Mouse (Mus musculus) midbrain, embryonic 12.5 days (tissue): Measurements from ENCODE around the gene Rbms3. TPM values are rescaled to one million over a fixed set of nuclear protein-coding genes. Genes with fewer than 3 reads are reported as not detected.

ENCODE experiments used
- ATAC-seq: fragments of 200-750 bp; cut with Nextera tagmentation; 2 replicates; pipeline ENCODE4 v1.8.0; 2017; ENCODE audit warnings: low read depth, moderate TSS enrichment, moderate library complexity; ENCODE audit not compliant: low FRiP score
- H3K27ac ChIP-seq: fragments of 300-500 bp; sonication (generic); replicated peaks from 2 replicates; pipeline ENCODE4 v1.5.1; 2016; ENCODE audit warnings: mild to moderate bottlenecking
- H3K27me3 ChIP-seq: fragments of 300-500 bp; sonication (generic); 2 replicates; pipeline ENCODE4 v1.6.1; 2016; ENCODE audit warnings: mild to moderate bottlenecking
- H3K36me3 ChIP-seq: fragments of 300-500 bp; sonication (generic); 2 replicates; pipeline ENCODE4 v1.6.1; 2016
- H3K4me1 ChIP-seq: fragments of 300-500 bp; sonication (generic); 2 replicates; pipeline ENCODE4 v1.6.1; 2016
- H3K4me2 ChIP-seq: fragments of 300-500 bp; sonication (generic); replicated peaks from 2 replicates; pipeline ENCODE4 v1.6.1; 2016; ENCODE audit warnings: mild to moderate bottlenecking, moderate library complexity
- H3K4me3 ChIP-seq: fragments of 300-500 bp; sonication (generic); 2 replicates; pipeline ENCODE4 v1.5.1; 2016; ENCODE audit warnings: mild to moderate bottlenecking
- H3K9ac ChIP-seq: fragments of 300-500 bp; sonication (generic); replicated peaks from 2 replicates; pipeline ENCODE4 v1.6.1; 2016; ENCODE audit warnings: mild to moderate bottlenecking, moderate library complexity
- H3K9me3 ChIP-seq: fragments of 300-500 bp; sonication (generic); 2 replicates; pipeline ENCODE4 v1.6.1; 2016; ENCODE audit warnings: mild to moderate bottlenecking
- WGBS: fragments of 180-500 bp; shearing (Covaris S2); methylation state at CpG from one replicate; pipeline ENCODE4 v1.1.7; 2016; 5-methylcytosine and 5-hydroxymethylcytosine counted together
- polyA plus RNA-seq: library from polyadenylated mRNA; unstranded; fragments of >200 nt; fragmentation: Nextera tagmentation; extraction: Ambion mirVana; gene quantifications from 2 replicates; pipeline ENCODE4 v1.2.1, GENCODE M21; 2016

Rbms3 gene
- polyA plus RNA-seq, 1 experiment from 2014 or later = 25.8 TPM

DNA sequence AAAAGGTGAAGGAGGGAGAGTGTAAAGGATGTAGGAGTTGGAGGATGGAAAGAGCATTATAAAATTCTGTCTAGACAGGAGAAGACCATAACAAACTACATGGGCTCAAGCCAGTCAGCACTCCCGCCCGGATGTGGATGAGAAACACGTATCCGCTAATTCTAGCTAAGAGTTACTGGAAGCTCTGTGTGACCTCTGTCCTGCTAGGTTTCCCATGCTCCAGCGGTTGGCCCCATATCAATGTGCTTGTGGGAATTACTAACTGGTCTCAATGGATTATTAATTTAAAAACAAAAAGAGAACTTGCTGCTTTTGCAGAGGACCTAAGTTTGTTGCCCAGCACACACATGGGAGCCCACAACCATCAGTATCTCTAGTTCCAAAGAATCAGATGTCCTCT lies 1071.9 kb downstream of the Rbms3 start:
- Histone ChIP-seq H3K9ac (no peak overlapping the region), H3K4me1 (peaks cover 4% of the 10 kb centered on the region; the same call in 1 of the 2 replicates), H3K27me3 (no peaks in the 10 kb centered on the region), H3K4me2 (no peak overlapping the region), H3K9me3 (no peaks in the 10 kb centered on the region), H3K4me3 (no peak overlapping the region), H3K36me3 (no peaks in the 10 kb centered on the region), H3K27ac (no peak overlapping the region)
- WGBS = 91% methylated on average over 5 of the region's 5 CpGs
- no peak for ATAC-seq

DNA sequence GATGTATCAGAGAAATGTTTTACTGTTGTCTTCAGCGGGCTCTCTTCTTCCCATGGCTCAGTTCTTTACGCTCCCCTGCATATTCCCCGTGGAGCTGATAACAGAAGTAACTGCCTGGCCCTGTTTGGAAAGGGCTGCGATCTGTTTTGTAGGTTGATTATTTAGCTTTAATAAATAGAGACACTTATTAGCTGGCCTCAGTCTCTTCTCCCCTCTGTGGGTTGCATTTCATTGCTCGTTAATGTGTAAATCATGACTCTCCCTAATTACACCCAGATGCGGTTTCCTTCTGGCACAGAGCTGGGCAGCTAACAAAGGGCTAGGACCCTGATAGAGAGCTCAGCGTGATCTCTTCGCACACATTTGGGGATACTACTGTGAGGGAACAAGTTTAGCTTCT lies 1073.1 kb downstream of the Rbms3 start:
- no peaks in the 10 kb centered on the region for H3K27me3 ChIP-seq
- no peak overlapping the region for H3K4me3 ChIP-seq
- ATAC-seq = no peak
- H3K27ac ChIP-seq = no peak overlapping the region
- no peaks in the 10 kb centered on the region for H3K9me3 ChIP-seq
- peaks cover 4% of the 10 kb centered on the region; the same call in 1 of the 2 replicates for H3K4me1 ChIP-seq
- H3K9ac ChIP-seq = no peak overlapping the region
- H3K36me3 ChIP-seq = no peaks in the 10 kb centered on the region
- H3K4me2 ChIP-seq = no peak overlapping the region
- 59% methylated on average over 8 of the region's 8 CpGs for WGBS

GRCm38 (mm10) chr9:116553181-116553580 lies 1076.5 kb downstream of the Rbms3 start:
- Histone ChIP-seq H3K4me2 (no peak overlapping the region), H3K4me3 (no peak overlapping the region), H3K9me3 (no peaks in the 10 kb centered on the region), H3K27me3 (no peaks in the 10 kb centered on the region), H3K4me1 (peaks cover 4% of the 10 kb centered on the region; the same call in 1 of the 2 replicates), H3K27ac (no peak overlapping the region), H3K36me3 (no peaks in the 10 kb centered on the region), H3K9ac (no peak overlapping the region)
- no peak for ATAC-seq
- 90% methylated on average over 3 of the region's 3 CpGs for WGBS

DNA sequence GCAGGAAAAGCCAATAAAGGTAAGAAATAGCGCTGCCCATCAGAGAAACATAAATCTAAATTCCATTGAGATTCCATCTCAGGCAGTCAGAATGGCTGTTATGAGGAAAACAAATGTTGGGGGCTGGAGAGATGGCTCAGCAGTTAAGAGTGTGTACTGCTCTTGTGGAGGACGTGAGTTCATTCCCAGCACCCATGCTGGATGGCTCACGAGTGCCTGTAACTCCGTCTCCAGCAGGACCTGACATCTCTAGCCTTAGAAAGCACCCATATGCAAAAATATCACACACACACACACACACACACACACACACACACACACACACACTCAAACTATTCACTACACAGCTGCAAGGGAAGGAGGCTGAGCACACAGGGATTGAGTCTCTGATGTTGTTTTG lies 1083.6 kb downstream of the Rbms3 start:
- Histone ChIP-seq H3K4me2 (no peak overlapping the region), H3K9ac (no peak overlapping the region), H3K9me3 (no peaks in the 10 kb centered on the region), H3K4me3 (no peak overlapping the region), H3K27ac (no peak overlapping the region), H3K36me3 (no peaks in the 10 kb centered on the region), H3K4me1 (no peaks in the 10 kb centered on the region), H3K27me3 (no peaks in the 10 kb centered on the region)
- 88% methylated on average over 4 of the region's 4 CpGs for WGBS
- no peak for ATAC-seq

DNA sequence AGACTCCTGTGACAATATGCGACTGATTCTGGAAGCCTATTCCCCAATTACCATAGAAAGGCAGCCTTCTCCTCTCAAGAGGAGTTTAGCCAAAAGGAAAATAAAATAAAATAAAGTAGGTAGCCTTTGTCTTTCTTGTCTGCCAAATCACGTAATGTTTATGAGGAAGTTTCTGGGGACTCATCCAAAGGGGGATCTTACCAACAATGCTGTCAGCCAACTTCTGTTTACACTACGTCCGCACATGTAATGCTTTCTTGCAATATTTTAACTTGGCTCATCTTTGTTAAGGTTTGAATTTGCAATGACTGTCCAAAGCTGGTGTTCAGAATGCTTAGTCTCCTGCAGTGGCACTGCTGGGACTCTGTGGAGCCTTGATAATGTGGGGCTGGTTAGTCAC lies 1086.9 kb downstream of the Rbms3 start:
- H3K36me3 ChIP-seq = no peaks in the 10 kb centered on the region
- H3K9ac ChIP-seq = no peak overlapping the region
- ATAC-seq = no peak
- no peaks in the 10 kb centered on the region for H3K9me3 ChIP-seq
- H3K27ac ChIP-seq = no peak overlapping the region
- H3K4me1 ChIP-seq = no peaks in the 10 kb centered on the region
- H3K27me3 ChIP-seq = no peaks in the 10 kb centered on the region
- H3K4me2 ChIP-seq = no peak overlapping the region
- H3K4me3 ChIP-seq = no peak overlapping the region
- 87% methylated on average over 4 of the region's 4 CpGs for WGBS

GRCm38 (mm10) chr9:116541976-116542375 lies 1087.7 kb downstream of the Rbms3 start:
- Histone ChIP-seq H3K4me3 (no peak overlapping the region), H3K4me2 (no peak overlapping the region), H3K9me3 (no peaks in the 10 kb centered on the region), H3K9ac (no peak overlapping the region), H3K27ac (no peak overlapping the region), H3K36me3 (no peaks in the 10 kb centered on the region), H3K4me1 (no peaks in the 10 kb centered on the region), H3K27me3 (no peaks in the 10 kb centered on the region)
- no peak for ATAC-seq
- 86% methylated on average over 7 of the region's 7 CpGs for WGBS

GRCm38 (mm10) chr9:116535709-116536108 lies 1094.0 kb downstream of the Rbms3 start:
- no peak overlapping the region for H3K4me3 ChIP-seq
- 61% methylated on average over 3 of the region's 3 CpGs for WGBS

DNA sequence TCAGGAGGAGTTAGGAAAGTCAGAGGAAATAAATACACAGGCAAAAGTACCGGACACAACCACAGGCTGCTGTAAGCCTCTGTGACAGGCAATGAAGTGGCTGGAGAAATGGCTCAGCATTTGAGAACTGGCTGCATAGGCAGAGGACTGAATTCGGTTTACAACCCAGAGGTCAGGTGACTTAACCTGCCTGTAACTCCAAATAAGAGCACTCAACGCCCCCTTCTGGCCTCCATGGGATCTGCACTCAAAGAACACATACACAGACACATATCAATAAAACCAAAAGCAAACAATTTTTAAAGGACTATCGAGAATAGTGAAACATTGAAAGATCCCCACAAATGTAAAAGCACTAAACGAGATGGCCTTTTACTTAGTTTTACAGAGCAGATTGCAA lies 1096.3 kb downstream of the Rbms3 start:
- Histone ChIP-seq H3K27ac (no peak overlapping the region), H3K9ac (no peak overlapping the region), H3K9me3 (no peaks in the 10 kb centered on the region), H3K4me3 (no peak overlapping the region), H3K4me2 (no peak overlapping the region), H3K27me3 (no peaks in the 10 kb centered on the region), H3K36me3 (no peaks in the 10 kb centered on the region), H3K4me1 (no peaks in the 10 kb centered on the region)
- WGBS = 80% methylated on average over 5 of the region's 5 CpGs
- ATAC-seq = no peak

More at GRCm38 (mm10) chr9:116535709-116536108, 1094.0 kb downstream of the Rbms3 start:
- H3K4me2 ChIP-seq = no peak overlapping the region
- H3K9ac ChIP-seq = no peak overlapping the region
- no peaks in the 10 kb centered on the region for H3K4me1 ChIP-seq
- H3K9me3 ChIP-seq = no peaks in the 10 kb centered on the region
- no peak overlapping the region for H3K27ac ChIP-seq
- ATAC-seq = no peak
- no peaks in the 10 kb centered on the region for H3K36me3 ChIP-seq
- no peaks in the 10 kb centered on the region for H3K27me3 ChIP-seq

DNA sequence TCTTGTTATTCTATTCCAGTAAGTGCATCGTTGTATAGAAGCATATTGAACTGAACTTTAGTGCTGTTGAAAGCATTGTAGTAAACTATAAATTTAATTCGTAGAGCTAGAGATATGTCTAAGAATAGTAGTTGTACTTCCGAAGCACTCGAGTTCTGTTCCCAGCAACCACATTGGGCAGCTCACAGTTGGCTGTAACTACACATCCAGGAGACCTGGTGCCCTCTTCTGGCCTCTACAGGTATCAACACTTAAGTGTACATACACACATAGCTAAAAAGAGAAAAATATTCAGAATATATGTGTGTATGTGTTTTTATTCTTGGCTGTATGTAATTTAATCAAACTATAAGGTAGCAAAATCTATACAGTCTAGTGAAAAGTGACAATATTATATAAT lies 1098.6 kb downstream of the Rbms3 start:
- no peak overlapping the region for H3K27ac ChIP-seq
- no peak for ATAC-seq
- 93% methylated on average over 4 of the region's 4 CpGs for WGBS
- no peaks in the 10 kb centered on the region for H3K9me3 ChIP-seq
- no peaks in the 10 kb centered on the region for H3K27me3 ChIP-seq
- H3K4me2 ChIP-seq = no peak overlapping the region
- H3K9ac ChIP-seq = no peak overlapping the region
- no peaks in the 10 kb centered on the region for H3K4me1 ChIP-seq
- no peaks in the 10 kb centered on the region for H3K36me3 ChIP-seq
- no peak overlapping the region for H3K4me3 ChIP-seq

DNA sequence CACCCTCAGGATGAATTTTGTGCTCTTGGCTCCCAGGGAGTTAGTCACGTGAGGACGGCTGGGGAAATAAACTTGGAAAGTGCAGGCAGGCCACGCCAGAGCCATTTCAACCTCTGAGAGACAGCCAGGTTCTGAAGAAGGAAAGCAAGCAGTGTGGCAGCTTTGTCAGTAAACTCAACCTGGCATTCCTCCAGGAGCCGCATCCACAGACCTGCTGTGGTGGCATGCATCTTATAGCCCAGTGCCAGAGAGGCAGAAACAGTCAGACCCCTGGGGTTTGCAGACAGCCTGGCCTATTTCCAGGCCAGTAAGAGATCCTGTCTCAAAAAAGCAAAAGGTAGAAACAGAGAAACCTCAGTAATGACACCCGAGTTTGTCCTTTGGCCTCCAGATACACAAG lies 1105.3 kb downstream of the Rbms3 start:
- WGBS = 85% methylated on average over 5 of the region's 5 CpGs
- H3K27ac ChIP-seq = no peak overlapping the region
- H3K36me3 ChIP-seq = no peaks in the 10 kb centered on the region
- no peak overlapping the region for H3K4me2 ChIP-seq
- ATAC-seq = no peak
- no peaks in the 10 kb centered on the region for H3K27me3 ChIP-seq
- H3K4me1 ChIP-seq = no peaks in the 10 kb centered on the region
- no peaks in the 10 kb centered on the region for H3K9me3 ChIP-seq
- H3K9ac ChIP-seq = no peak overlapping the region
- H3K4me3 ChIP-seq = no peak overlapping the region
